Mouse (Mus musculus): Measurements from ENCODE around the gene Mpc1. TPM values are rescaled to one million over a fixed set of nuclear protein-coding genes. Genes with fewer than 3 reads are reported as not detected.
A peak's percentile ranks its signal among the peaks of the same experiment; 100 is the strongest.

Mpc1 gene
- total RNA-seq (2021), result 100 to 1,000 TPM; 319 to 746 TPM
- long read RNA-seq, experiment 1, transcript Mpc1-202 (5 exons, 555 nt), result major isoform, 5 of 229 reads
- long read RNA-seq, experiment 1, partial matches to known transcripts, result 0 of 229 reads
- long read RNA-seq, experiment 1, other reads (novel, unspliced or antisense), result 221 of 229 reads
- long read RNA-seq, experiment 2, transcript Mpc1-202 (5 exons, 555 nt), result major isoform, 5 of 380 reads
- long read RNA-seq, experiment 2, partial matches to known transcripts, result 1 of 380 reads
- long read RNA-seq, experiment 2, other reads (novel, unspliced or antisense), result 374 of 380 reads

- peak; percentile 55 to 60 for DNase-seq (ENCODE audit: low spot score in 2 of 2)
Observed at GRCm38 (mm10) chr17:8282821-8283525, at the start of gene Mpc1. Mpc1 (plus strand) TSS chr17:8282904.

GRCm38 (mm10) chr17:8233618-8234214 is 49.0 kb upstream of the Mpc1 start:
- DNase-seq (ENCODE audit: low spot score in 2 of 2), result no peak

- DNase-seq (ENCODE audit: low spot score in 2 of 2), result no peak
Observed at GRCm38 (mm10) chr17:8234537-8234936, 48.2 kb upstream of the Mpc1 start.

GRCm38 (mm10) chr17:8235743-8236142 is 47.0 kb upstream of the Mpc1 start, which contains the start of gene Ccr6:
Ccr6 (plus strand) TSS chr17:8236043.
- no peak for DNase-seq (ENCODE audit: low spot score in 2 of 2)

- DNase-seq (ENCODE audit: low spot score in 2 of 2), result no peak
Observed at GRCm38 (mm10) chr17:8238012-8238710, 44.5 kb upstream of the Mpc1 start.

GRCm38 (mm10) chr17:8239561-8239960 is 43.1 kb upstream of the Mpc1 start:
- DNase-seq (ENCODE audit: low spot score in 2 of 2), result no peak

GRCm38 (mm10) chr17:8240517-8240916 is 42.2 kb upstream of the Mpc1 start:
- no peak for DNase-seq (ENCODE audit: low spot score in 2 of 2)

GRCm38 (mm10) chr17:8241645-8242044 is 41.1 kb upstream of the Mpc1 start:
- DNase-seq (ENCODE audit: low spot score in 2 of 2), result no peak

GRCm38 (mm10) chr17:8242186-8242585 is 40.5 kb upstream of the Mpc1 start:
- DNase-seq (ENCODE audit: low spot score in 2 of 2), result no peak

GRCm38 (mm10) chr17:8244124-8244523 is 38.6 kb upstream of the Mpc1 start:
- DNase-seq (ENCODE audit: low spot score in 2 of 2), result no peak

- no peak for DNase-seq (ENCODE audit: low spot score in 2 of 2)
Observed at GRCm38 (mm10) chr17:8246102-8246754, 36.5 kb upstream of the Mpc1 start.

GRCm38 (mm10) chr17:8251704-8252103 is 31.0 kb upstream of the Mpc1 start:
- DNase-seq (ENCODE audit: low spot score in 2 of 2), result no peak

GRCm38 (mm10) chr17:8254268-8254667 is 28.4 kb upstream of the Mpc1 start:
- no peak for DNase-seq (ENCODE audit: low spot score in 2 of 2)

- DNase-seq (ENCODE audit: low spot score in 2 of 2), result no peak
Observed at GRCm38 (mm10) chr17:8254914-8255313, 27.8 kb upstream of the Mpc1 start.

- DNase-seq (ENCODE audit: low spot score in 2 of 2), result no peak
Observed at GRCm38 (mm10) chr17:8255583-8255982, 27.1 kb upstream of the Mpc1 start.

GRCm38 (mm10) chr17:8256982-8257381 is 25.7 kb upstream of the Mpc1 start:
- DNase-seq (ENCODE audit: low spot score in 2 of 2), result no peak

GRCm38 (mm10) chr17:8264638-8265037 is 18.1 kb upstream of the Mpc1 start:
- DNase-seq (ENCODE audit: low spot score in 2 of 2), result peak in 1 of 2 experiments; percentile 35

- DNase-seq (ENCODE audit: low spot score in 2 of 2), result no peak
Observed at GRCm38 (mm10) chr17:8272054-8272749, 10.5 kb upstream of the Mpc1 start.

- no peak for DNase-seq (ENCODE audit: low spot score in 2 of 2)
Observed at GRCm38 (mm10) chr17:8272951-8273350, 9.8 kb upstream of the Mpc1 start.

GRCm38 (mm10) chr17:8276071-8276470 is 6.6 kb upstream of the Mpc1 start:
- no peak for DNase-seq (ENCODE audit: low spot score in 2 of 2)

Data from adrenal gland, adult 18-20 months (tissue).